Mouse (Mus musculus) intestine, postnatal 0 days (tissue): Measurements from ENCODE around the gene Morn1. TPM values are rescaled to one million over a fixed set of nuclear protein-coding genes. Genes with fewer than 3 reads are reported as not detected.

Source experiments
- ATAC-seq: fragments of 200-750 bp; cut with Nextera tagmentation; 2 replicates; pipeline ENCODE4 v1.8.0; 2017; ENCODE audit warnings: mild to moderate bottlenecking, moderate TSS enrichment, moderate library complexity
- H3K27ac ChIP-seq: fragments of 300-500 bp; sonication (generic); 2 replicates; pipeline ENCODE4 v1.5.1; 2014; ENCODE audit warnings: mild to moderate bottlenecking, low read depth, low read length, moderate library complexity
- H3K27me3 ChIP-seq: fragments of 300-500 bp; sonication (generic); replicated peaks from 2 replicates; pipeline ENCODE4 v1.6.1; 2014; ENCODE audit warnings: low read length, mixed read lengths; ENCODE audit not compliant: control insufficient read depth, insufficient read depth
- H3K36me3 ChIP-seq: fragments of 300-500 bp; sonication (generic); 2 replicates; pipeline ENCODE4 v1.6.1; 2014; ENCODE audit warnings: mild to moderate bottlenecking, moderate library complexity; ENCODE audit not compliant: control insufficient read depth, insufficient read depth
- H3K4me1 ChIP-seq: fragments of 300-500 bp; sonication (generic); replicated peaks from 2 replicates; pipeline ENCODE4 v1.6.1; 2014; ENCODE audit warnings: antibody characterized with exemption, low read length, mixed read lengths; ENCODE audit not compliant: control insufficient read depth, insufficient read depth
- H3K4me2 ChIP-seq: fragments of 300-500 bp; sonication (generic); replicated peaks from 2 replicates; pipeline ENCODE4 v1.6.1; 2014; ENCODE audit warnings: low read depth, mild to moderate bottlenecking, moderate library complexity
- H3K4me3 ChIP-seq: fragments of 300-500 bp; sonication (generic); 2 replicates; pipeline ENCODE4 v1.5.1; 2014; ENCODE audit warnings: low read depth, low read length
- H3K9ac ChIP-seq: fragments of 300-500 bp; sonication (generic); 2 replicates; pipeline ENCODE4 v1.6.1; 2014; ENCODE audit warnings: mild to moderate bottlenecking, low read depth, low read length
- H3K9me3 ChIP-seq: fragments of 300-500 bp; sonication (generic); 2 replicates; pipeline ENCODE4 v1.6.1; 2016; ENCODE audit warnings: mixed run types; ENCODE audit not compliant: control insufficient read depth
- CTCF ChIP-seq: sonication (generic); IDR thresholded peaks from 2 replicates; pipeline ENCODE4 v1.5.1; 2016; ENCODE audit warnings: low read depth, mild to moderate bottlenecking, control low read depth, antibody characterized with exemption, moderate library complexity
- WGBS: fragments of 180-500 bp; shearing (Covaris S2); extraction: QIAGEN DNeasy Blood & Tissue Kit; methylation state at CpG from one replicate; pipeline ENCODE4 v1.1.7; 2014; 5-methylcytosine and 5-hydroxymethylcytosine counted together
- polyA plus RNA-seq: library from polyadenylated mRNA; unstranded; fragments of >200 nt; fragmentation: Nextera tagmentation; extraction: Ambion mirVana; gene quantifications from 2 replicates; pipeline ENCODE4 v1.2.1, GENCODE M21; 2015

The Morn1 gene
- polyA plus RNA-seq, 1 experiment from 2014 or later, result 2.2 TPM

- WGBS, result 62% methylated on average over 7 of the region's 7 CpGs
- no peak overlapping the region for H3K4me3 ChIP-seq
- no peak overlapping the region for H3K4me2 ChIP-seq
- ATAC-seq, result no peak
- H3K9me3 ChIP-seq, result no peaks in the 10 kb centered on the region
- H3K27ac ChIP-seq, result no peak overlapping the region
- no peak for TF ChIP-seq CTCF
- H3K27me3 ChIP-seq, result no peaks in the 10 kb centered on the region
- H3K4me1 ChIP-seq, result no peaks in the 10 kb centered on the region
- no peak overlapping the region for H3K9ac ChIP-seq
- H3K36me3 ChIP-seq, result no peaks in the 10 kb centered on the region
These were observed 44.2 kb downstream of the Morn1 start for GRCm38 (mm10) chr4:155130616-155131015.

- WGBS, result 45% methylated on average over 3 of the region's 3 CpGs
- no peak for TF ChIP-seq CTCF
- Histone ChIP-seq H3K9me3 (no peaks in the 10 kb centered on the region), H3K4me3 (no peak overlapping the region), H3K4me1 (no peaks in the 10 kb centered on the region), H3K27ac (0 out of 2 replicates have a peak overlapping the region, but pooled peaks have one; percentile 31), H3K27me3 (no peaks in the 10 kb centered on the region), H3K36me3 (no peaks in the 10 kb centered on the region), H3K9ac (no peak overlapping the region), H3K4me2 (no peak overlapping the region)
- ATAC-seq, result no peak
These were observed 46.8 kb downstream of the Morn1 start for GRCm38 (mm10) chr4:155133188-155133587.

DNA sequence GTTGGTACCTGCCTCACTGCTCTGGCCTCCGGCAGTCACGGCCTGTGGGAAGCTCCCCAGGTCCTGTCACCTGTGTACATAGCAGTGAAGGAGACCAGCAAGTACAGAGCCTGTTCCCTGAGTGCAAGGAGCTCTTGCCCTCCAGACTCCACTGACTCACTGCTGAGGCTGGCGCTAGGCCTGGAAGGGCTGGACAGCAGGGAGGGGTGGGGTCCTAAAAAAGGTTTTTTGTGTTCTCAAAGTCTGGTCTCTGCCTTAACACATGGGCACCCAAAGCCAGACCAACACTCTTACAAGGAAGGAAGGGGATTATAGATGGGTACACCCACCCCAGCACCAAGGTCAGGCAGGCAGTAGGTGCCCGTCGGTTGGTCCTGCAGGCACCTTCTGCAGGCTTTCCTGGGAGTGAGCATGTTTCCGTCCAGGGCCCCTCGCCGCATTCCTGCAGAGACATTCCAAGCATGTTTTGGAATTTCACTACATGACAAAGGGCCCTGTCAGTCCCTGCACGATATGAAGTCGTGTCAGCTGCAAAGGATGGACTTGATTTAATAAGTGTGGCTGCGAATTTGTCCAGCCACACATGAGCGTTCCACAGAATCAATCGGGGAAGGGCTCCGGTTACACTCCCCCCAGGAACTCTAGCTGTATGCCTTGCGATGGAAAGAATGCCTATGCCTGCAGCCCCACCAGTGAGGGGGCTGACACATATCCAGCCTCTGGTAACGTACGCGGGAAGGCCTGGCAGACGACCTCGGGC is 47.5 kb downstream of the Morn1 start:
- H3K36me3 ChIP-seq, result no peaks in the 10 kb centered on the region
- 0 out of 2 replicates have a peak overlapping the region, but pooled peaks have one; percentile 31 for H3K27ac ChIP-seq
- no peak for ATAC-seq
- H3K4me2 ChIP-seq, result no peak overlapping the region
- H3K9ac ChIP-seq, result no peak overlapping the region
- 56% methylated on average over 20 of the region's 20 CpGs for WGBS
- no peak overlapping the region for H3K4me3 ChIP-seq
- no peaks in the 10 kb centered on the region for H3K9me3 ChIP-seq
- H3K4me1 ChIP-seq, result no peaks in the 10 kb centered on the region
- no peak for TF ChIP-seq CTCF
- H3K27me3 ChIP-seq, result no peaks in the 10 kb centered on the region

- Histone ChIP-seq H3K4me2 (no peak overlapping the region), H3K4me3 (no peak overlapping the region), H3K9ac (no peak overlapping the region), H3K27ac (no peak overlapping the region), H3K36me3 (no peaks in the 10 kb centered on the region), H3K9me3 (no peaks in the 10 kb centered on the region), H3K4me1 (no peaks in the 10 kb centered on the region), H3K27me3 (no peaks in the 10 kb centered on the region)
- WGBS, result 92% methylated on average over 7 of the region's 7 CpGs
- no peak for TF ChIP-seq CTCF
- no peak for ATAC-seq
These were observed 48.4 kb downstream of the Morn1 start for GRCm38 (mm10) chr4:155134686-155135172.

GRCm38 (mm10) chr4:155135909-155136585 is 49.7 kb downstream of the Morn1 start:
- Histone ChIP-seq H3K9ac (no peak overlapping the region), H3K36me3 (no peaks in the 10 kb centered on the region), H3K9me3 (no peaks in the 10 kb centered on the region), H3K27ac (no peak overlapping the region), H3K4me3 (no peak overlapping the region), H3K4me1 (no peaks in the 10 kb centered on the region), H3K4me2 (no peak overlapping the region), H3K27me3 (no peaks in the 10 kb centered on the region)
- WGBS, result 74% methylated on average over 5 of the region's 5 CpGs
- ATAC-seq, result peak; percentile 47; the same call in 1 of the 2 replicates
- TF ChIP-seq CTCF, result no peak

GRCm38 (mm10) chr4:155137891-155138290 is 51.5 kb downstream of the Morn1 start:
- no peak overlapping the region for H3K4me3 ChIP-seq
- H3K4me1 ChIP-seq, result no peaks in the 10 kb centered on the region
- H3K9ac ChIP-seq, result no peak overlapping the region
- WGBS, result 81% methylated on average over 7 of the region's 7 CpGs
- H3K36me3 ChIP-seq, result no peaks in the 10 kb centered on the region
- H3K27ac ChIP-seq, result no peak overlapping the region
- no peaks in the 10 kb centered on the region for H3K27me3 ChIP-seq
- ATAC-seq, result no peak
- TF ChIP-seq CTCF, result no peak
- H3K9me3 ChIP-seq, result no peaks in the 10 kb centered on the region
- H3K4me2 ChIP-seq, result no peak overlapping the region
